ENCODE assay signal across 17 mouse cellular contexts in the genomic region with DNA sequence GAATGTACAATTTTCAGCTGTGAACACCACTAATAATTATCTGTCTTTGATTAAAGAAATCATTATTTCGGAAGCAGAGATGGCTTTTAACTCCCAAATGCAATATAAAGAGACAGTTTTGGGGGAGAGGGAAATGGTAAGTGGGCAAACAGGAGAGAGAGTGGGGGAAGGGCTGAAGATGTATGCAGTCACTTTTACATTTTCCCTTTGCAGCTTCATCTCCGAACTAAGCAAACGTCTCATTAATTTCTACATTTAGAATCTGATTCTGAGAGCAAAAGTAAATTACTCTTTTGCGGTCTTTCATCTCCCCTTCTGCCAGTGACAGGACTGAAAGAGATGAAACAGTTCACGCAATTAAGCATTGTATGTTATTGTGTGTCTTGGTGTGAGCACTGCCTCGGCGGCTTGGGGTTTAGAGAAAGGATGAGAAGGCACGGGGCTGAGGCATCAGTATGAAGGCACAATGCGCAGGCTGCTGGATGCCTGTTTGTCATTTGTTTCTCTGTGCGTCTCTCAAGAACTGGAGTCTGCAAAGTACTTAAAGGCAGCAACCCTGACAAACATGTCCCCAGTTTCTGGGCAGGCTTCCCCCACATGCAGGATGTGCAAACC.
DNase-seq lines count a peak whose midpoint lies in the region; ATAC-seq and TF ChIP-seq lines count a peak whose summit lies in the region.
"Had no signal": no experiment of that assay in that cellular context is flagged by ENCODE, and none has a peak within 500 bp of the region (broad histone marks: within the 10 kb centered on the region; RNA-seq: fewer than 3 reads in every experiment).

No protein-coding gene starts in this region.

- peak; percentile 61; the same call in 1 of the 2 replicates for ATAC-seq in forebrain, embryonic 12.5 days (ENCODE audit: low FRiP score)
- peak; percentile 73 for ATAC-seq in forebrain, embryonic 16.5 days
- no peak; the same call in 1 of the 2 replicates for ATAC-seq in midbrain, embryonic 16.5 days
- ATAC-seq: liver, postnatal 0 days had no signal

- H3K27me3 ChIP-seq in forebrain, embryonic 12.5 days, result no peaks in the 10 kb centered on the region
- no peaks in the 10 kb centered on the region for H3K27me3 ChIP-seq in forebrain, embryonic 16.5 days (replicated peaks; ENCODE audit: control insufficient read depth, insufficient read depth, low read length)
- no peaks in the 10 kb centered on the region for H3K27me3 ChIP-seq in midbrain, embryonic 16.5 days (ENCODE audit: control insufficient read depth, insufficient read depth, low read depth, low read length)
- no peaks in the 10 kb centered on the region for H3K27me3 ChIP-seq in thymus, adult 2 months (ENCODE audit: control insufficient read depth, insufficient read depth, low read length)
- H3K27me3 ChIP-seq: embryonic facial prominence, embryonic 12.5 days; heart, embryonic 13.5 days had no signal

- 20% methylated on average over 10 of the region's 10 CpGs for WGBS in forebrain, embryonic 12.5 days
- WGBS in forebrain, embryonic 16.5 days, result 16% methylated on average over 10 of the region's 10 CpGs
- 24% methylated on average over 10 of the region's 10 CpGs for WGBS in midbrain, embryonic 16.5 days
- 91% methylated on average over 10 of the region's 10 CpGs for WGBS in thymus, adult 2 months

- H3K36me3 ChIP-seq in forebrain, embryonic 12.5 days (replicated peaks), result no peaks in the 10 kb centered on the region
- no peaks in the 10 kb centered on the region for H3K36me3 ChIP-seq in forebrain, embryonic 16.5 days (ENCODE audit: control insufficient read depth, insufficient read depth)
- H3K36me3 ChIP-seq in midbrain, embryonic 16.5 days (ENCODE audit: control insufficient read depth, insufficient read depth, low read length), result no peaks in the 10 kb centered on the region
- H3K36me3 ChIP-seq in thymus, adult 2 months (ENCODE audit: control insufficient read depth, insufficient read depth, low read length), result no peaks in the 10 kb centered on the region
- H3K36me3 ChIP-seq: embryonic facial prominence, embryonic 12.5 days; G1E; heart, embryonic 13.5 days had no signal

- no peak for TF ChIP-seq CTCF in layer of hippocampus, adult 2 months (conservative IDR thresholded peaks at IDR 0.05)
- TF ChIP-seq CTCF in thymus, adult 2 months (IDR thresholded peaks at IDR 0.05; ENCODE audit: borderline replicate concordance, control insufficient read depth, extremely low read depth, insufficient read depth, low read length, poor library complexity), result no peak

- TF ChIP-seq POLR2A in thymus, adult 2 months (IDR thresholded peaks at IDR 0.05; ENCODE audit: control insufficient read depth, extremely low read depth, insufficient read depth, low read length, poor library complexity), result no peak

- peak overlapping the region; percentile 32; the same call in 1 of the 2 replicates for H3K27ac ChIP-seq in layer of hippocampus, adult 2 months
- no peak overlapping the region for H3K27ac ChIP-seq in forebrain, embryonic 12.5 days
- H3K27ac ChIP-seq in forebrain, embryonic 16.5 days (ENCODE audit: low read length), result peak overlapping the region; percentile 50; the same call in 1 of the 2 replicates
- peak overlapping the region; percentile 38; the same call in 1 of the 2 replicates for H3K27ac ChIP-seq in midbrain, embryonic 16.5 days (ENCODE audit: low read length)
- H3K27ac ChIP-seq in thymus, adult 2 months (ENCODE audit: control insufficient read depth, insufficient read depth, low read length), result no peak overlapping the region
- H3K27ac ChIP-seq: embryonic facial prominence, embryonic 12.5 days; heart, embryonic 13.5 days had no signal

- no peak overlapping the region for H3K4me3 ChIP-seq in layer of hippocampus, adult 2 months
- H3K4me3 ChIP-seq in forebrain, embryonic 12.5 days (replicated peaks), result no peak overlapping the region; the same call in 1 of the 2 replicates
- H3K4me3 ChIP-seq in forebrain, embryonic 16.5 days (replicated peaks; ENCODE audit: low read length), result peak overlapping the region; percentile 9
- H3K4me3 ChIP-seq in midbrain, embryonic 16.5 days (ENCODE audit: low read depth, low read length), result no peak overlapping the region
- H3K4me3 ChIP-seq in thymus, adult 2 months (ENCODE audit: control insufficient read depth, insufficient read depth, low read length), result no peak overlapping the region
- H3K4me3 ChIP-seq: embryonic facial prominence, embryonic 12.5 days; heart, embryonic 13.5 days had no signal

- H3K9me3 ChIP-seq in forebrain, embryonic 12.5 days, result no peaks in the 10 kb centered on the region
- no peaks in the 10 kb centered on the region for H3K9me3 ChIP-seq in forebrain, embryonic 16.5 days (ENCODE audit: control insufficient read depth, low read length)
- H3K9me3 ChIP-seq in midbrain, embryonic 16.5 days (replicated peaks; ENCODE audit: control insufficient read depth, low read length, poor library complexity, severe bottlenecking), result 0 out of 2 replicates have a peak, but pooled peaks cover 2% of the 10 kb centered on the region
- H3K9me3 ChIP-seq: embryonic facial prominence, embryonic 12.5 days; G1E; heart, embryonic 13.5 days had no signal

- peak overlapping the region; percentile 33; the same call in 1 of the 2 replicates for H3K4me2 ChIP-seq in forebrain, embryonic 12.5 days
- peak overlapping the region; percentile 40 for H3K4me2 ChIP-seq in forebrain, embryonic 16.5 days (ENCODE audit: low read length)
- peak overlapping the region; percentile 42 for H3K4me2 ChIP-seq in midbrain, embryonic 16.5 days (ENCODE audit: low read length)
- H3K4me2 ChIP-seq: embryonic facial prominence, embryonic 12.5 days; heart, embryonic 13.5 days had no signal

- peaks cover 9% of the 10 kb centered on the region for H3K4me1 ChIP-seq in forebrain, embryonic 12.5 days
- peaks cover 14% of the 10 kb centered on the region for H3K4me1 ChIP-seq in forebrain, embryonic 16.5 days (replicated peaks; ENCODE audit: control insufficient read depth, insufficient read depth, low read length)
- H3K4me1 ChIP-seq in midbrain, embryonic 16.5 days (ENCODE audit: control insufficient read depth, insufficient read depth, low read length), result peaks cover 16% of the 10 kb centered on the region
- no peaks in the 10 kb centered on the region for H3K4me1 ChIP-seq in thymus, adult 2 months (replicated peaks; ENCODE audit: control insufficient read depth, insufficient read depth, low read length)
- H3K4me1 ChIP-seq: embryonic facial prominence, embryonic 12.5 days; heart, embryonic 13.5 days had no signal

- no peak for DNase-seq in layer of hippocampus, adult 2 months (ENCODE audit: low spot score in 2 of 2)
- DNase-seq in layer of hippocampus, postnatal 36 days, result no peak
- no peak for DNase-seq in Muller cell, postnatal 12 days (ENCODE audit: inconsistent ontology term)
- no peak for DNase-seq in thymus, adult 2 months
- DNase-seq in layer of hippocampus, adult 9-11 months, result no peak
- DNase-seq: cerebellum, adult 9-11 months; heart, adult 11 months; kidney, adult 11 months; kidney, postnatal 14 days; liver; liver, postnatal 0 days had no signal

- no peak overlapping the region for H3K9ac ChIP-seq in forebrain, embryonic 12.5 days
- 0 out of 2 replicates have a peak overlapping the region, but pooled peaks have one; percentile 31 for H3K9ac ChIP-seq in forebrain, embryonic 16.5 days (replicated peaks; ENCODE audit: low read depth, low read length)
- H3K9ac ChIP-seq in midbrain, embryonic 16.5 days (ENCODE audit: low read depth, low read length), result peak overlapping the region; percentile 38; the same call in 1 of the 2 replicates
- H3K9ac ChIP-seq: embryonic facial prominence, embryonic 12.5 days; heart, embryonic 13.5 days; liver, postnatal 0 days had no signal

Comparison
In these comparisons a context has a peak if more than half of its experiments do, and no peak if none do; other contexts are left out.
1. H3K27ac ChIP-seq: peak in layer of hippocampus, adult 2 months (single experiment), forebrain, embryonic 16.5 days (single experiment) and midbrain, embryonic 16.5 days (single experiment); none in forebrain, embryonic 12.5 days (single experiment) and thymus, adult 2 months (single experiment).
2. Peak in every context shown above with its lines, with median percentiles within 50 percentile points of each other: H3K4me2 ChIP-seq.